Mouse (Mus musculus) kidney, embryonic 15.5 days (tissue): ENCODE measurements around the gene Pelo. TPM values are rescaled to one million over a fixed set of nuclear protein-coding genes. Genes with fewer than 3 reads are reported as not detected.

Source experiments
- ATAC-seq: fragments of 200-750 bp; cut with Nextera tagmentation; replicated peaks from 2 replicates; pipeline ENCODE4 v1.8.0; 2017; ENCODE audit warnings: moderate TSS enrichment; ENCODE audit not compliant: low FRiP score
- H3K27ac ChIP-seq: fragments of 300-500 bp; sonication (generic); 2 replicates; pipeline ENCODE4 v1.5.1; 2015; ENCODE audit warnings: mild to moderate bottlenecking, inconsistent platforms
- H3K27me3 ChIP-seq: fragments of 300-500 bp; sonication (generic); 2 replicates; pipeline ENCODE4 v1.6.1; 2015; ENCODE audit warnings: inconsistent platforms
- H3K36me3 ChIP-seq: fragments of 300-500 bp; sonication (generic); 2 replicates; pipeline ENCODE4 v1.6.1; 2015; ENCODE audit warnings: inconsistent platforms
- H3K4me1 ChIP-seq: fragments of 300-500 bp; sonication (generic); 2 replicates; pipeline ENCODE4 v1.6.1; 2015; ENCODE audit warnings: inconsistent platforms
- H3K4me2 ChIP-seq: fragments of 300-500 bp; sonication (generic); 2 replicates; pipeline ENCODE4 v1.6.1; 2015; ENCODE audit warnings: moderate library complexity, mild to moderate bottlenecking, inconsistent platforms
- H3K4me3 ChIP-seq: fragments of 300-500 bp; sonication (generic); replicated peaks from 2 replicates; pipeline ENCODE4 v1.5.1; 2015; ENCODE audit warnings: mild to moderate bottlenecking, inconsistent platforms
- H3K9ac ChIP-seq: fragments of 300-500 bp; sonication (generic); 2 replicates; pipeline ENCODE4 v1.6.1; 2015; ENCODE audit warnings: mild to moderate bottlenecking, inconsistent platforms
- H3K9me3 ChIP-seq: fragments of 300-500 bp; sonication (generic); replicated peaks from 2 replicates; pipeline ENCODE4 v1.6.1; 2016; ENCODE audit warnings: inconsistent platforms
- WGBS: fragments of 180-500 bp; shearing (Covaris S2); methylation state at CpG from one replicate; pipeline ENCODE4 v1.1.7; 2015; ENCODE audit warnings: mixed read lengths; 5-methylcytosine and 5-hydroxymethylcytosine counted together
- polyA plus RNA-seq: library from polyadenylated mRNA; unstranded; fragments of >200 nt; fragmentation: Nextera tagmentation; extraction: Ambion mirVana; gene quantifications from 2 replicates; pipeline ENCODE4 v1.2.1, GENCODE M21; 2015

The Pelo gene
- polyA plus RNA-seq, 1 experiment from 2014 or later = 6.5 TPM

DNA sequence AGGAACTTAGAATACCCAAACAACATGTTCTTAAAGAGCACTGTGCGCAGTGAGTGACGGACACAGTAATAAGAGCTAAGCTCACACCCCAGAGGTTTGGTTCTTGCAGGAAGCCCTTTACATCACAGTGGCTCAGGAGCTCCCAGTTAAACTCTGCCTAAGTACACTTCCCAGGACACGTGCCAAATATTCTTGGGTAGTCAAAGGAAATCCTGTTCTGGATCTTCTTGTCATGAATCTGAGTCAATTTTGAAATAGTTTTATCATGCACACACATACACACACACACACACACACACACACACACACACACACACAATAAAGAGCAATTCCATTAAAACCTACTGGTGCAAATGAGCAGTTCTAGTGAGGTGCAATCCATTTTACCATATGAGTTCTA lies 18.6 kb downstream of the Pelo start:
- Histone ChIP-seq H3K9me3 (no peaks in the 10 kb centered on the region), H3K27ac (no peak overlapping the region), H3K27me3 (no peaks in the 10 kb centered on the region), H3K9ac (no peak overlapping the region), H3K4me1 (peaks cover 13% of the 10 kb centered on the region; the same call in 1 of the 2 replicates), H3K4me3 (no peak overlapping the region), H3K4me2 (no peak overlapping the region), H3K36me3 (no peaks in the 10 kb centered on the region)
- 81% methylated on average over 3 of the region's 3 CpGs for WGBS
- no peak for ATAC-seq

DNA sequence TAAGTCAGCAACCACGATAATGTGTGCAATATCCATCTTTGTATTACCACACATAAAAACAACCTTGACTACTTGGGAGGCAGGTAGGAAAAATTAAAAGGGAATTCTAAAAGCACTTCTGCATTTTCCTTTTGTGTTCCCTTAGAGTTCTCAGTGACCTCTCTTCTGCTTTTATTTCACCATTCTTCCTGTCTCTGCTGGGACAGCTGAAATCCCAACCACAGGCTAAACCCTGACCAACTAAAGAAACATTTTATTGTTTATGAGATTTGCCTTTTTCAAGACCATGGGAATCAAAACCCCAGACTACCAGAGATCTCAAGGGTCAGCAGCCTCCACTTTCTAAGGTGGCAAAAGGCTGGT lies 22.0 kb downstream of the Pelo start:
- no peak for ATAC-seq
- no peaks in the 10 kb centered on the region for H3K9me3 ChIP-seq
- 72% methylated on average over 1 of the region's 1 CpGs for WGBS
- H3K36me3 ChIP-seq = no peaks in the 10 kb centered on the region
- H3K4me1 ChIP-seq = peaks cover 13% of the 10 kb centered on the region; the same call in 1 of the 2 replicates
- H3K4me3 ChIP-seq = no peak overlapping the region
- H3K27me3 ChIP-seq = no peaks in the 10 kb centered on the region
- peak overlapping the region; percentile 68 for H3K27ac ChIP-seq
- H3K4me2 ChIP-seq = no peak overlapping the region
- H3K9ac ChIP-seq = no peak overlapping the region

DNA sequence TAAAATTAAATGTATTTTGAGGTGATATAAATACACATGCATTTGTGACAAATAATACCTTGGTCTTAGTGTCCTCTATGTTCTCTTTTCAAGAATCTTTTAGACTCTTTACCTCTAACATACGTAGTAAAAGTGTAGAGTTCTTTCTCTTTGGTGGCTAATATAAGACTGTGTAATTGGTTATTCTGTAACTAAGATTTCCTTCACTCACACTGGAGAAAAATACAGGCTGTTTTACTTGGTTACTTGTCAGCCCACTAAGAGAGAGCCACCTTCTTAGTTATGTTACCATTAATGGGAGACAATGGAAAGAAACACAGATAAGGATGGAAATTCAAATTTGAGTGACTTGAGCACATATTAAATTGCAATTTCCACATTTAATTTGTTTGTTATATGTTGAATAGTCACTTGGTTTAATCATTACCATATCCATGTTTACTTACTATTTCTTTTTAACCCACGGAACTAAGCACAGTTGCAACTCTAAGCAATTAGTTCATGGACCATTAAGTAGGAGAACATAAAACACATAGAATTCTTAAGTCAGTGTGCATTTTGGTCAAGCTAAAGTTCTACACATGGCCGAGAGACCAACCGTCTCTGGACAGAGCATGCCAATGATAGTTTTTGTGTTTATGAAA lies 22.5 kb downstream of the Pelo start:
- Histone ChIP-seq H3K4me2 (no peak overlapping the region), H3K4me3 (no peak overlapping the region), H3K27ac (peak overlapping the region; percentile 68), H3K4me1 (peaks cover 13% of the 10 kb centered on the region; the same call in 1 of the 2 replicates), H3K9ac (no peak overlapping the region), H3K36me3 (no peaks in the 10 kb centered on the region), H3K9me3 (no peaks in the 10 kb centered on the region), H3K27me3 (no peaks in the 10 kb centered on the region)
- ATAC-seq = peak; percentile 89
- WGBS = 57% methylated on average over 4 of the region's 4 CpGs

DNA sequence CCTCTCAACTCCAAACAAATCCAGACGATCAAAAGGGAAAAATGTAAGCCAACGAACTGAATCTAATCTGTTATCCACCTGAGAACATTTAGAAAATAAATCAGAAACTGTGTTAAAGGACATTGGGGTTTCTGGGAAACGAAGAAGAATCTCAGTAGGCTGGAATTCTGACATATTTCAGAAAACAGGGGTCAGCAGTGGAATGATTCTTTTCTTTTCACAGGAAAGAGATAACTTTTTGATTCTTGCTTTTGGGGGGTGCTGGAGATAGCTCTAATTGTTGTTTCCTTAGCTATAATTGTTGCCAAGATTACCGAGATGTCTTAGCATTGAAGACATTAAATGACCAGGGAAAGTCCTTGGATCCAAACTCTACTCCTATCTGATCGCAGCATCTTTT lies 32.4 kb downstream of the Pelo start:
- Histone ChIP-seq H3K9me3 (no peaks in the 10 kb centered on the region), H3K4me3 (no peak overlapping the region), H3K4me1 (peaks cover 16% of the 10 kb centered on the region), H3K27me3 (no peaks in the 10 kb centered on the region), H3K36me3 (no peaks in the 10 kb centered on the region), H3K4me2 (no peak overlapping the region), H3K9ac (no peak overlapping the region), H3K27ac (no peak overlapping the region)
- no peak for ATAC-seq
- 77% methylated on average over 5 of the region's 5 CpGs for WGBS

DNA sequence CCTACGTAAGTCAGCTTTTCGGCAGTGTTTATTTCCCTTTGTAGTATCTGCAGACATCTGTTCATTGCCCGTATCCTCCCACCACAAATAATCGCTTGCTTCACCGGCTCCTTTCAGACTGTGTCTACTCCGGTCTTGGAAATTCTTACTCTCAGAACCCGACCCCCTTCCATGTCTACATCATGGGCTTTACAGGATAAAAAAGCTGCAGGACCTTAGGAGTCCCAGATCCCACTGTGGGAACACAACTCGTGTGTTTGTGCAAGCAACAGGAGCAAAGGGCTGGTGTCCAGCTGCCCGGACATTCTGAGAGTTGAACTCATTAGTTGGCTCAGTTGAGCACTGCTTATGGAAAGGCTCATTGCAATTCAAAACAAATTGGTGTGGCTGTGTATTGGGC lies 35.2 kb downstream of the Pelo start:
- no peaks in the 10 kb centered on the region for H3K27me3 ChIP-seq
- peaks cover 19% of the 10 kb centered on the region for H3K4me1 ChIP-seq
- no peaks in the 10 kb centered on the region for H3K9me3 ChIP-seq
- no peak overlapping the region for H3K9ac ChIP-seq
- 0 out of 2 replicates have a peak overlapping the region, but pooled peaks have one; percentile 3 for H3K4me3 ChIP-seq
- H3K4me2 ChIP-seq = peak overlapping the region; percentile 40
- no peaks in the 10 kb centered on the region for H3K36me3 ChIP-seq
- peak; percentile 79 for ATAC-seq
- 12% methylated on average over 9 of the region's 9 CpGs for WGBS
- peak overlapping the region; percentile 58; the same call in 1 of the 2 replicates for H3K27ac ChIP-seq

DNA sequence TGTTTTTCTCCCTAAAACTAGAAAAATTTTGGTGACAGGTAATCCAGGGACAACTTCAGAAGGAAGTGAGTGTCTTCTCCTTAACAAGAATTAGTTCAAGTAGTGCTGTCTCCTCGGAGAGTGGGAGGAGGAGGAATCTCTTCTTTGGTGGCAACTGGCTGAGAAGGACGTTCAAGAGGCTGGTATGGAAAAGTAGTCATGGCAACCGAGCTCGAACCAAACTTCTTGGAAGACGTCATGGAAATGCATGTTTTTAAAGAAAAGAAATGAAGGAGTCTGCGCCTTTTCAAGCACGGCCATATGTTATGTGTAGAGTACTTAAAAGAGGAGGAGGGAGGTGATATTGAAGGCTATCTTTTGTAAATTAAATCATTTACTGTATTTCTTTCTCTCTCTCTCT lies 37.4 kb downstream of the Pelo start:
- Histone ChIP-seq H3K4me1 (peaks cover 19% of the 10 kb centered on the region), H3K9ac (no peak overlapping the region), H3K9me3 (no peaks in the 10 kb centered on the region), H3K4me2 (peak overlapping the region; percentile 25; the same call in 1 of the 2 replicates), H3K27ac (no peak overlapping the region), H3K4me3 (no peak overlapping the region), H3K36me3 (no peaks in the 10 kb centered on the region), H3K27me3 (no peaks in the 10 kb centered on the region)
- ATAC-seq = no peak
- WGBS = 73% methylated on average over 7 of the region's 7 CpGs

DNA sequence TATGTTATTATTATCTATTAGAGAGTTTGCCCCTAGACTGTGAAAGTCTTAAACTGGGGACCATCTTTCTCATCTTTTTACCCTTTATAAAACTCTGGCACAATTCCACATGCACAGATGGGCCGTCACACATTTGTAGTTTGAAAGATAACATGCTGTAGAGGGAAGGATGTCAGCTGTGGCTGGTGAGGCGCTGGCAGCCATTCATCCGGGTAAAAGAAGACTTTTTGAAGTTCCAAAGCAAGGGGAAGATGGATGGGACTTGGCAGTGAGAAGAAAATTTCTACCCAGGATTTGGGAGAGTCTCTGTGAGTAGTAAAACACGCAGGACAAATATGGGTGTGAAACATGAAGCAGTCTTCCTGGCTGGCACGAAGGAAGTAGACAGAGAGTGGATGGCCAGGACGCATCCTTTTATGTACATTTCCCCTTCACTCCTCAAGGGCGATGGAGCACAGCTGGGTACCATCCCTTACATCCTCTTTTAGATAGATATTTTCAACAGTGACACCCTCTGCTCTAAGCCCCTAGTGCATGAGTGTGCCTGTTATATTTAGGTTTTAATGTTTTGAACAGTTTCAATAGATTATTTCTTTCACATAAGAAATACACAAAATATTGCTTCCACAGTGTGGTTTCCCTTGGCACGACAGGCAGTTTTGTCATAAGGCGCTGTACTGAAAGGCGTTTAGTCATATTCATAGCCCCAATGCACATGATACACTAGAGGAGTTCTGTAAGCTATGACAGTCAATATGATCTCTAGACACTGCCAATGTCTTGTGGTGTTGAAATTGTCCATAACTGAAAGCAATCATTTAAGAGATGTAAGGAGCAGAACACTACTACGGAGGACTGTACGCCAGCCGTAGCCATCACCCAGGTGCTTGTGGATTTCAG lies 39.1 kb downstream of the Pelo start:
- Histone ChIP-seq H3K4me3 (no peak overlapping the region), H3K9me3 (no peaks in the 10 kb centered on the region), H3K4me1 (peaks cover 19% of the 10 kb centered on the region), H3K4me2 (no peak overlapping the region), H3K27me3 (no peaks in the 10 kb centered on the region), H3K36me3 (no peaks in the 10 kb centered on the region), H3K27ac (no peak overlapping the region), H3K9ac (no peak overlapping the region)
- WGBS = 70% methylated on average over 13 of the region's 13 CpGs
- no peak; the same call in 1 of the 2 replicates for ATAC-seq

DNA sequence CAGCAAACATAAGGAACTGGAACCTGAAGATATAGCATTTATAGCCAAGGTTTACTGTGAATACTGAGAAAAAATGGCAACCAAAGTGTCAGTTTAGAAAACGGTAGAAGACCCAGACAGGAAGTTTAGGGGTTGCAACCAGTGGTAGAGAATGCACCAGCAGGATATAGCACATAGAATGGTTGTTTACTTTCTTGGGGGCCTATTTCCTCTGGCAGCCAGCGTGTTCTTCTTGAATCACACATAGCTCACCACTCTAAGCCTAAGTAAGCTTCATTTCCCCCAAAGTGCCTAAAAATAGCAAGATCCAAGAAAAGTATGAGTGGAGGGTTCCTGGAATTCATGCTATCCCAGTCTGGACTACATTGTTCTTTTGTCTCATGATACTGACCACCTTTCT lies 47.3 kb downstream of the Pelo start:
- Histone ChIP-seq H3K4me1 (0 out of 2 replicates have a peak, but pooled peaks cover 3% of the 10 kb centered on the region), H3K4me2 (no peak overlapping the region), H3K4me3 (no peak overlapping the region), H3K9ac (no peak overlapping the region), H3K9me3 (no peaks in the 10 kb centered on the region), H3K27ac (no peak overlapping the region), H3K27me3 (no peaks in the 10 kb centered on the region), H3K36me3 (no peaks in the 10 kb centered on the region)
- ATAC-seq = no peak
- 48% methylated on average over 2 of the region's 2 CpGs for WGBS

Other genes starting within 250 kb of the Pelo start
- gene Itga2, start 158.1 kb downstream of the Pelo start, polyA plus RNA-seq = 2.8 and 3.1 TPM in 2 replicates
- gene Gm49395, start 11.7 kb upstream of the Pelo start, polyA plus RNA-seq = 7.0 and 9.2 TPM in 2 replicates
- 23.0 and 26.8 TPM in 2 replicates for gene Itga1, start 11.8 kb upstream of the Pelo start, polyA plus RNA-seq